Mouse (Mus musculus) testis, adult 10 weeks (tissue): Measurements from ENCODE around the gene Camkv. TPM values are rescaled to one million over a fixed set of nuclear protein-coding genes. Genes with fewer than 3 reads are reported as not detected.

Source experiments
- polyA plus RNA-seq: library from polyadenylated mRNA; stranded (reverse); fragments of 350-450 nt; fragmentation: Illumina TruSeq; extraction: RNeasy Lipid Tissue Mini Kit (QIAGEN cat#74804); gene quantifications from one replicate; pipeline ENCODE4 v1.2.3, GENCODE M21; 2014; ENCODE audit warnings: low read depth, low replicate concordance

Camkv gene
- polyA plus RNA-seq, result 0.48 TPM

DNA sequence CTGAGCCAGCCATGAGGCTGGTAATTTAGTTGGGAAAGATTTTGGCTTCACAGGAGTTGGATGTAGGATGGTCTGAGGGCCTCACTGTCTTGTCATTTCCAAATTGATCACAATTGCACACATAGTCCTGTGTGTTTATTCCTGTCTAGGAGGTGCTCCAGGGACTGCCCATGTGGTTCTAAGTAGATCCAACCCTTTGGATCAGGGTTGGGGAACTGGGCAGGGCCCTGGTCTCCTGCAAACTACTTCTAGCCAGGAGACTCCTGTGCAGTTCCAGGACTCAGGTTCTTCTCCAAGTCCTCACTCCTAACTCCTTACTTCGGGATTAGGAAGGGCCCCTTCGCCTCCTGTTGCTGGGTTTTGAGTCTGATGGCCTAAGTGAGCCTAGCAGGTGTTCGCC lies at the start of gene Camkv:
TSS of gene Camkv (plus strand) at position 301 of the 400 bp plus-strand sequence.

DNA sequence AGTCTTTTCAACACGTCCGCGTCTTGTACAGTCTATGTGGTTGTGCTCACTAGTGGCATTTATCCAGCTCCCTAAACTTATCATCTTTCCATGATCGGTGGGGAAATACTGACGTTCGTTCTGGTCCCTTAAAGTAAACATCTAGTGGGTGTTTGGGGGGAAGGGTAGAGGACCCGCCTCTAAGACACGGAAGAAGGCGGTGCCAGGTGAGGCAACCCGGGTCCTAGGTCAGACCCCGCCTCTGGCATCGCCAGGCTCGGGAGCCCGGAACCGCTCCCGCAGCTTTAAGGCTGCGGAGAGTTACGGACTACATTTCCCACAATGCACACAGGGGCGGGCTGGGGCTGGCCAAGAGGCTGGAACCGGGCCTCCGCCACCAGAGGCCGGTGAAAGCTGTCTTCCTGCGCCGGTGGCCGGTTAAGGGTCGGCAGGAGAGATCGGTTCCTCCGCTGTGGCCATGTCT lies 47.6 kb upstream of the Camkv start, which contains the start of gene Mon1a:
TSS of gene Mon1a (plus strand) at position 348 of the 463 bp plus-strand sequence.

DNA sequence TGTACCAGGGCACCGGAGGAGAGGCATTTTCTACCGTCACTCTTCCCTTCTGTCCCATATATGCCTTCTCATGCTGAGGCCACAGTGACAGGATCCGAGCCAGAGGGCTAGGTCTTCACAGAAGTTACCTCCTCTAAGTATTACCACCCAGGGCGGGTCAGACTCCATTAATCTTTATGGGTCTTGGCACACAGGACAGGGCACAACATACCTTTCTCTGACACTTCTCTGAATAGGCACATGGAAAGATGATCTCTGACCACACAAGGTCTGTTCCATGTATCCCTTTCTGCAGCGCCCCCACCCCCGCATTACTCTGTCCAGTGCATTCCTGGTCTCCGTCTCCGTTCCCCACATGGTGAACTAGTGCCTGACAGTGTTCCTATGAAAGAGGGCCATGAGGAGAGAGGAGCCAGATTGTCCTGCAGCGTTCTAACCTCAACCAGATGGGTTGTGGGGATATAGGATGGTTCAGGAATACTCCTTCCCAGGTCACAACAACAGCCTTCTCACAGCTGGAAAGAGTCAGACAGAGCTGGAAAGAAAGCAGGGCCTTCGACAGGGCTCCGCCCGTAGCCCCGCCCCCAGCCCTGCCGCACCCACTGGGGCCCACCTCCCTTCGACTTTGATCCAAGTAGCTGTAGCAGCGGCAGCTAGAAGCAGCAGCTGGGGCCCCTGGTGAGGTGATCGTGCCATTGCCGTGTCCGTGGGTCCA lies 29.1 kb upstream of the Camkv start, which contains the start of gene Mst1r:
TSS of gene Mst1r (plus strand) at position 622 of the 715 bp plus-strand sequence.

DNA sequence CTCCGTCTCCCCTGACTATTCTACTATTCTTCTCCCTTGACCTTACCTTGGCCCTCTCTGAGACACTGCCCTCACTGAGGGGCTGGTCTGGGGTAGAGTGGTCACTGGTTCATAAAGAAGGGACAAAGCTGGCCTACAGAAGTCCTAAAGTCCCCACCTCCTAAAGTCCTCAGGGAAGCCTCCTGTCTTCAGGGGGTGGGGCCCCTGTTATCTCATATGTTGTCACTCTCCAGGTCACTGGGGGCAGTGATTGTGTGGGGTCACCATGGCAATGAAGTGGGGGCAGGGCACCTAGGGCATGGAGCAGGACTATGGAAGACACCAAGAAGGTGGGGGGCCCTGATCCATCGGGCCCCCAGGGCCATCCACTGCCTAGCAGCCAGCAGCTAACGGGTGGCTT lies 7.3 kb upstream of the Camkv start, which contains the start of gene Actl11:
TSS of gene Actl11 (plus strand) at position 301 of the 400 bp plus-strand sequence.

DNA sequence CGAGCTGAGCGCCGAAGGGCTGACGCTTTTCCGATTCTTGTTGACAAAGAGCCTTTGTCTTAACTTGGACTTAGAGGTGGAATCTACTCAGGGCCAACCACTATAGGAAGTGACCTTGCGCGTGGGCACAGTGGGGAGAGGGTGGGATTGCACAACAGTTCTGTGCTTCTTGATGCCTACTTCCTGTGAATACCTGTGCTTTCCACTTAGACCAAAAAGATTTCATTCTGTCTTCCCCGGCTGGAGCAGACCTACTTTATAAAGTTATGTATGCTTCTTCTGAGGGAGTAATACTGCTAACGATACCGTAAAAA lies 14.4 kb downstream of the Camkv start, which contains the start of gene Traip:
TSS of gene Traip (plus strand) at position 215 of the 314 bp plus-strand sequence.

DNA sequence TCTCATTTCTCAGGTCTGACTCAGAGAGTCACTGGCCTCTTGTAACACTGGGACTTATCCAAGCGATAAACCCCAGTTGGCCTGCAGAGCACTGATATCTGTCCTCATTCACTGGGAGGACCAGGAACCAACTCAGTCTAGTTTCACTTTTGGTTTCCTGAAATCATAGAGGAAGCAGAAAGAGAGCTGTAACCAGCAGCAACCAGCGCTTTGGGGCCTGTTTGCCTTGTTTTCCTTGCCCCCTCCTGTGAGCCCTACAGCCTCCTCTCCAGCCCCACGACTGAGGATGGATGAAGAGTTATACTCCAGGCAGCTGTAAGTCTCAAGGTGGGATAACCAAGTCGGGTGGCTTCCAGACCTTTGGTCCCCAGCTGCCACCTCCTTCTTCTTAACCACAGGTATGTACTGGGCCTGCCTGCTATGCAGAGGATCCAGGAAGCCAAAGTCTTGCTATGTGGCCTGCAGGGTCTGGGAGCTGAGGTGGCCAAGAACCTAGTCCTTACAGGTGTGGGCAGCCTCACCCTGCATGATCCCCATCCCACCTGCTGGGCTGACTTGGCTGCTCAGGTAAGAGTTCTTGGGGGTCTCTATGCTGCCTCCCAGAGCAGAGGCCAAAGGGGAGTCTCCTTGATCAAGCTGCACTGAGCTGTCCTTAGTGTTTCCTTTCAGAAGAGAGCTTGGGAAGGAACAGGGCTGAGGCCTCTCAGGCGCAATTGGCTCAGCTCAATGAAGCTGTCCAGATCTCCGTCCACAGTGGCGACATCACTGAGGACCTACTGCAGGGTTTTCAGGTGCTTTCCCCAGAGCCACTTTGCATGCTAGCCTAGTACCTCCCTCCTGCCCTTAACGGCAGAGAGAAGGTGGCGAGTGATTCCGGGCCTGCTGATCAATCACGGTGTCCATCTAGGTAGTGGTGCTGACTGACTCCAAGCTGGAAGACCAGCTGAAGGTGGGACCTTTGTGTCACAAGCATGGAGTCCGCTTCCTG lies 40.2 kb downstream of the Camkv start, which contains the start of gene Uba7:
TSS of gene Uba7 (plus strand) at position 107 of the 988 bp plus-strand sequence.

DNA sequence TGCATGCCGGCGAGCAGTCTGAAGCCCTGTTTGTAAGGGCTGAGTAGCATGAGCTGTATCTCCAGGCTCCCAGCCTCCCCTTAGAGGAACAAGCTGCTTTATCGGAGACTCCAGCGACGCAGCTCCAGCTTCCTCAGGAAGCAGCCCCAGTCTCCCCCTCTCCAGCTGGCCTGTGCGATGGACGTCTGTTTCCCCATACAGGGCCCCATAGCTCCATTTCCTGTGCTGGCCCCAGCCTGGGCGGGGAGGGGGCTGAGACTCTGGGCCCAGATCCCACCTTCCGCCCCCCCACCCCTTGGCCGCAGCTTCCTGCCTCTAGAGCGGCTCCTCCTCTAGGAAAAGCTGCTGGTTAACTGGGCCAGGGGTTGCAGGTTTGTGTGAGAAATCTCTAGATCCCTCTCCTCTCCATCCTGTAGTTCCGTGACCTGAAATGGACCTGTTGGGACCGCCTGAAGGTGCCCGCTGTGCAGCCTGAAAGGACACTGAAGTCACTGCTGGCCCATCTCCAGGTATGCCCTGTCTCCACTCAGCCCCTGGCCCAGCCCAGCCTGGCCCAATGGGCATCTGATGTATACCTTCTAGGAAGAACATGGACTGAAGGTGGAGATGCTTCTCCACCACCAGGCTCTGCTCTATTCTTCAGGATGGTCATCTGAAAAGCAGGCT lies 47.3 kb downstream of the Camkv start, which contains the start of gene Gm20661:
TSS of gene Gm20661 (plus strand) at position 378 of the 666 bp plus-strand sequence.

DNA sequence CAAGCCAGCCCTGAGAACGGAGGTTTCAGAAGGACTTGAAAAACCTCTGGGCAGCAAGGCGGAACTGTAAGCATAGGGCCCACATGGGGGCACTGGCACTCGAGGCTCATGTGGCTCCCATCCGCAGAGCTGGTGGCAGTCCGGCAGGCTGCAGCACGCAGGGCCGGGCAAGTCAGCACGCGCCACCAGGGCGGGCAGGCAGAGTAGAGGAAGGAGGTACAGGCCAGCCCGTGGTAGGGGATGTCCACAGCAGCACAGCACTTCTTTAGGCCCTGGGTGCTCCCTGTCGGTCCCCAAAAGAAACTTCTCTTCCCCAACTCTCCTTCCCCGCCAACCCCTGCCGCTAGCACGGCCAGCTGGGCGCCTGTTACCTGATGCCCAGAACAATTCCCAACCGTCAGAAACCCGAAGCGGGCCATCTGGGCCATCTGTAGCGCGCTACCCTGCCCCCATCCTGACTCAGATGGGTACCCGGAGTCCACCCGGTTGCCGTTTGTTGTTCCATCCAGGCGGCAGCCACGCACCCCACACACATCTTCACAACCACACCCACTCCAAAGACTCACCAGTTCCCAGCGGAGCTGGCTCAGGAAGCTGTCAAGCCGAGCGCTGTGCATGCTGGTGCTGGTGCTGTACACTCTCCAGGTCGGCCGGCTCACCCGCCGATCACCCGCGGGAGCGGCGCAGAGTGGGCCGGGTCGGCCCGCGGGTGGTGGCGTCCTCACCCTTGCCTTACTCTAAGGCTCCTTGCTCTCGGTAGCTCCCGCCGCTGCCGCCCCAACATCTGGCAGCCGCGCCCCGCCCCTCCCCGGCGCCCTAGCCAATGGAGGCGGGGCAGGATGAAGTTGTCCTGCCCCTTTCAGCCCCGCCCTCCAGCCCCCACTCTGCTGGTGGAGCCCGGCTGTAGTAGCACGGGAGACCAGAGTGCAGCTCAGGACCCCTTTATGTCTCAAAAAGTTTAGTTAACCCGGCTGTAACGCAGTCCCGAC lies 50.0 kb downstream of the Camkv start, which contains the start of gene Inka1:
TSS of gene Inka1 (minus strand) at position 749 of the 989 bp plus-strand sequence.

DNA sequence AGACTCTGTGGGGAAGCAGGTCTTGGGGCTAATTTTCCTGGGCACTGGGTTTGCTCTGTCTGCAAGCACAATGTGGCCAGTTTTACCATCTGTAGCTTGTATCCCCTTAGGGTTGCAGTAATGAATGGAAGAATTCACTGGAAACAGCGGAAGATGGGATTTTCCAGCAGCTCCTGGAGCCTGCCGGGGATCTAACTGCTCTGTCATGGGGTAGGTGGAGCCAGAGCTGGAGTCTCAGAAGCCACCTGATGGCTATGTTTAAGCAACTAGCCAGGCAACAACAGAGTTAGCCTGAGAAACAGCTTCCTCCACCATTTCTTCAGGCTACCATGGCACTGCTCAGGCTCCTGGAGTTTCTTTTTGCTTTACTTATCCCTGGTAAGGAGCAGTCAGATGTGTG lies 56.7 kb downstream of the Camkv start, which contains the start of gene Cdhr4:
TSS of gene Cdhr4 (plus strand) at position 301 of the 400 bp plus-strand sequence.

DNA sequence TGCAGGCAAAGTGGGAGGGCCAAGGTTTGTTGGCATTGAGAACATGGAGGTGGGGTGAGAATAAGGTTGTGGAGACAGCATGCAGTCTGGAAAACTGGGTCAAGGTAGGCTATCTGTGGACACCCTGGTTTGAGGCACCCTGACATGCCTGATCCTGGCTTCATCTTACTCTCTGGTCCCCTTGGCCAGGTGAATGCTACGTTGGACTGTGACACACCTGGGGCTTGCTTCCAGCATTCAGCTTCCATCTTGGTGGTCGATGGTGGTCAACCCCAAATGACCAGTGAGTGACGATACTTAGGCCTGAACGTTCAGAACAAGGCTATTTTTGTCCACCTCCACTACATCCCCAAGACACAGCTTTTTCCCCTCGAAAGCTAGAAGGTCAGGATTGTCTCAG lies 60.6 kb downstream of the Camkv start, which contains the start of gene Gm20662:
TSS of gene Gm20662 (plus strand) at position 301 of the 400 bp plus-strand sequence.

Other genes with a start within 250 kb of the Camkv start
- 0.32 TPM for gene Sema3f, start 225.2 kb upstream of the Camkv start, polyA plus RNA-seq
- 163 TPM for gene Rbm5, start 164.7 kb upstream of the Camkv start, polyA plus RNA-seq
- gene Rbm6, start 62.4 kb upstream of the Camkv start, polyA plus RNA-seq, result 130 TPM
- not detected for gene Mon1a, start 47.5 kb upstream of the Camkv start, polyA plus RNA-seq
- gene Mst1r, start 28.8 kb upstream of the Camkv start, polyA plus RNA-seq, result 0.08 TPM
- gene Actl11, start 7.2 kb upstream of the Camkv start, polyA plus RNA-seq, result 69.0 TPM
- 2.3 TPM for gene Traip, start 14.5 kb downstream of the Camkv start, polyA plus RNA-seq
- not detected for gene Uba7, start 39.8 kb downstream of the Camkv start, polyA plus RNA-seq
- not detected for gene Gm20661, start 47.4 kb downstream of the Camkv start, polyA plus RNA-seq
- not detected for gene Inka1, start 50.2 kb downstream of the Camkv start, polyA plus RNA-seq
- gene Cdhr4, start 56.8 kb downstream of the Camkv start, polyA plus RNA-seq, result 65.6 TPM
- gene Gm20662, start 60.7 kb downstream of the Camkv start, polyA plus RNA-seq, result 18.1 TPM
- 76.6 TPM for gene Ip6k1, start 66.8 kb downstream of the Camkv start, polyA plus RNA-seq
- 1.0 TPM for gene Gmppb, start 113.6 kb downstream of the Camkv start, polyA plus RNA-seq
- 0.10 TPM for gene Amigo3, start 117.5 kb downstream of the Camkv start, polyA plus RNA-seq
- not detected for gene Mst1, start 144.8 kb downstream of the Camkv start, polyA plus RNA-seq
- 1.8 TPM for gene Rnf123, start 147.7 kb downstream of the Camkv start, polyA plus RNA-seq
- gene Apeh, start 158.9 kb downstream of the Camkv start, polyA plus RNA-seq, result 6.3 TPM